Mouse (Mus musculus): ENCODE data around the gene Zfp948. TPM values are rescaled to one million over a fixed set of nuclear protein-coding genes. Genes with fewer than 3 reads are reported as not detected.

Zfp948 gene
- total RNA-seq (2021): 10 to 100 TPM; 10.6 to 14.2 TPM
- long read RNA-seq, experiment 1, partial matches to known transcripts: 0 of 9 reads
- long read RNA-seq, experiment 1, other reads (novel, unspliced or antisense): 5 of 9 reads
- long read RNA-seq, experiment 2, partial matches to known transcripts: 0 of 1 reads
- long read RNA-seq, experiment 2, other reads (novel, unspliced or antisense): 0 of 1 reads

GRCm38 (mm10) chr17:21566728-21567349, at the start of gene Zfp948:
TSS of gene Zfp948 (plus strand) at chr17:21567008.
- DNase-seq: peak; percentile 86 to 87

GRCm38 (mm10) chr17:21517130-21517671, 49.6 kb upstream of the Zfp948 start:
- DNase-seq: no peak

GRCm38 (mm10) chr17:21526270-21526669, 40.5 kb upstream of the Zfp948 start:
- DNase-seq: no peak

- DNase-seq: no peak
Observed at GRCm38 (mm10) chr17:21530645-21531330, 36.0 kb upstream of the Zfp948 start.

GRCm38 (mm10) chr17:21531621-21532020, 35.2 kb upstream of the Zfp948 start:
- DNase-seq: peak; percentile 15 to 45

- peak; percentile 74 to 77 for DNase-seq
Observed at GRCm38 (mm10) chr17:21532101-21532951, 34.5 kb upstream of the Zfp948 start.

GRCm38 (mm10) chr17:21533961-21534360, 32.8 kb upstream of the Zfp948 start:
- no peak for DNase-seq

GRCm38 (mm10) chr17:21534460-21535095, 32.2 kb upstream of the Zfp948 start:
- DNase-seq: peak in 1 of 2 experiments; percentile 40

- peak; percentile 84 to 87 for DNase-seq
Observed at GRCm38 (mm10) chr17:21535096-21536001, 31.5 kb upstream of the Zfp948 start, which contains the start of gene Zfp52. TSS of gene Zfp52 (plus strand) at chr17:21535539.

- no peak for DNase-seq
Observed at GRCm38 (mm10) chr17:21536096-21536495, 30.7 kb upstream of the Zfp948 start.

GRCm38 (mm10) chr17:21536676-21537075, 30.1 kb upstream of the Zfp948 start:
- peak; percentile 18 to 35 for DNase-seq

- DNase-seq: peak; percentile 75 to 82
Observed at GRCm38 (mm10) chr17:21557831-21558230, 9.0 kb upstream of the Zfp948 start.

GRCm38 (mm10) chr17:21566220-21566619, 588 bp upstream of the Zfp948 start:
- DNase-seq: peak; percentile 38 to 55

- peak in 1 of 2 experiments; percentile 21 for DNase-seq
Observed at GRCm38 (mm10) chr17:21567696-21568095, 888 bp downstream of the Zfp948 start.

- no peak for DNase-seq
Observed at GRCm38 (mm10) chr17:21579080-21579479, 12.3 kb downstream of the Zfp948 start.

- DNase-seq: peak in 1 of 2 experiments; percentile 40
Observed at GRCm38 (mm10) chr17:21579493-21580175, 12.8 kb downstream of the Zfp948 start.

- DNase-seq: no peak
Observed at GRCm38 (mm10) chr17:21585521-21585920, 18.7 kb downstream of the Zfp948 start.

GRCm38 (mm10) chr17:21616356-21616755, 49.5 kb downstream of the Zfp948 start:
- no peak for DNase-seq

GRCm38 (mm10) chr17:21617352-21617751, 50.5 kb downstream of the Zfp948 start:
- no peak for DNase-seq

GRCm38 (mm10) chr17:21623647-21624046, 56.8 kb downstream of the Zfp948 start:
- DNase-seq: no peak
